Mouse (Mus musculus): ENCODE data around the gene Lyar.
A peak's percentile ranks its signal among the peaks of the same experiment; 100 is the strongest.

The Lyar gene

DNA sequence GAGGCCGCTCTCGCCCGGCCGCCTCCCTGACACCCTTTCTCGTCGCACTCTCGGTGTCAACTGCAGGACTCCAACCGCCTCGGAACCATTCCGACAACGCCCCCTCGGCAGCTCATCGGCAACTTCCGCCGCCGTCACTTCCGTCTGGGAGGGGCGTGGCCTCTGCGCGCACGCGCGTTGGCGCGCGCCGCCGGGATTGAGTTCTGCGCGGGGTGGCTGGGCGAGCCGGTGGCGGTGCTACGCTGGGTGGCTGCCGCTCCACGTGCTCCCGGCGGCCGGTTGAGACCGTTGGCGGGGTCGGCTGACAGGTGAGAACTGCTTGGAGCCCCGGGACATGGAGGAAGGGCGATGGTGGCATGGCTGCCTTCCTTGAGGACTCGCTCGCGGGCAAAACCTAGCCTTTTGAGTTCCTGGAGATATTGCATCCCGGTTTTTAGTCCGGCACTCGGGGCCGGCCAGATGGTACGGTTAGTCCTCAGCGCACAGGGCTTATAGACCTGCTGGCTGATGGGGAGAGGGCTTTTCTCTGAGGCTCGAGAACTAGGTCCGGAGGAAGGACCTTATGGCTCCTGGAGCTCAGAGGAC lies at the start of gene Lyar, which contains the start of gene Zbtb49:
TSS of gene Lyar (plus strand) at position 143 of the 585 bp plus-strand sequence.
TSS of gene Zbtb49 (minus strand) at position 130 of the 585 bp plus-strand sequence.
- peak; percentile 94 for DNase-seq (ENCODE audit: low read depth)

GRCm38 (mm10) chr5:38173766-38174165 lies 46.5 kb upstream of the Lyar start:
- peak; percentile 66 for DNase-seq (ENCODE audit: low read depth)

DNA sequence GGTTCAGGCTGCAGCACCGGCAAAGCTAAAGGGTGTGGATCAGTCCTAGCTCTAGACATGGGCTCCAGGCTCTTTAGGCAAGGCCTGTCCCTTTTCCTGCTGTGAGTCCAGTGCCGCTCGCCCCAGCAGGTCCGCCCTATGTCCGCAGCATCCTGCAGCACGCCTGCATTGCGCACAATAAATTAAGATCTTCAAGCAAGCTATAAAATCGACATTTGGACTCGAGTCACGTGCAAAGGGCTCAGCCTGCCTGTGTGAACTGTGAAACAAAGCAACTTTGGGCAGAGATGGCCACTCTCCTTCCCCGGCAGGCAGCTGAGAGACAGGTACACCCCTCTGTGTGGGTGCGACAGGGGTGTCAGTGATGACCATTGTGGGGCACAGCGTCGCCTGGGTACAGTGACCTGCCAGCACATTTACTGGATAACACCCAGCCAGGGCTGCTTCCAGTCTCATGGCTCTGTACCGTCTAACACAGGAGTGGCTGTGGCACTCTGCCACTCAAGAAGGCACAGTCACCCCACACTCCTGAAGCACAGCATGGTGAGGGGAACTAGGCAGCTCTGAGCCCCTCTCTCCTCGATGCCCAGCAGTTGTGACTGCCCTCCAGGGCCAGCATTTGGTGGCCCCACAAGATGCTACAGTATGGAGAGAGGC lies 45.9 kb upstream of the Lyar start:
- DNase-seq (ENCODE audit: low read depth): no peak

DNA sequence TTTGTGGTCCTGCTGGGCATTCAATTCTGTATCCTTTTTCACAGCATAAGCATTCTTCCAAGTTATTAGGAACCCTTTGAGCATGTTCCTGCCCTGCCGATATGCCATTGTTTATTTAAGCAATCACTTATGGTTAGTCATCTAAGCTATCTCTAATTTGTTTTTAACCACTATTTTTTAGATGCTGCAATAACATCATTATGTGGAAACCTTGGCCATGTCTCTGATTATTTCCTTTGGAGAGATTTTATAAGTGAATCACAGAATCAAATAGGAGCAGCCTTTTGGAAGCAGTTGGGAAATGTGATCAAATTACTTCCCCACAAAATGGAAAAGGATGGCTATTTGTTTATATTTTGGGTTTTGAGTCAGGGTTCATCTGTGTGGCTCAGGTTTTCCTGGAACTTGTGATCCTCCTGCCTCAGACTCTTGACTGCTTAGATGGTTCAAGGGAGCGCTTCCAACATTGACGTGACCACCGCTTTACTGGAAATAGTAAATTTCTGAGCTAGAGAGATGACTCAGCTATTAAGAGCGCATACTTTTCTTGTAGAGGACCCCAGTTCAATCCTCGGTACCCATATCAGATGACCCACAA lies 35.5 kb upstream of the Lyar start:
- DNase-seq (ENCODE audit: low read depth): peak; percentile 94

- peak; percentile 86 for DNase-seq (ENCODE audit: low read depth)
Measured at GRCm38 (mm10) chr5:38187006-38187405, 33.3 kb upstream of the Lyar start.

- DNase-seq (ENCODE audit: low read depth): no peak
Measured at GRCm38 (mm10) chr5:38190907-38191306, 29.4 kb upstream of the Lyar start.

DNA sequence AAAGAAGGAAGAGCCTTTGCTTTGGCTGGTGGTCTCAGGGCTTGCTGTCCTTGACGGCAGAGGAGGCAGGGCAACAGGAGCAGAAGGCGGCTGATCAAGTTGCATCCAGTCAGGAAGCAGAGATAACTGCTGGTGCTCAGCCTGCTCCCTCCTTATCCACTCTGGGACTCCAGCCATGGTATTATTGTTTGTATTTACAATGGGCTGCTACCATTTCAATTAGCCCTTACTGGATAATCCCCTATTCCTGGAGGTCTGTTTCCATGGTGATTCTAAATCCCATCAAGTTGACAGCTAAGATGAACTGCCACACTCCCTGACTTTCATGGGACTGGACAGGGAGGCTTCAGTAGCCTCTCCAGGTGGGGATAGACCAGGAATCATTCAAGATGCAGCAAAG lies 25.3 kb upstream of the Lyar start:
- no peak for DNase-seq (ENCODE audit: low read depth)

DNA sequence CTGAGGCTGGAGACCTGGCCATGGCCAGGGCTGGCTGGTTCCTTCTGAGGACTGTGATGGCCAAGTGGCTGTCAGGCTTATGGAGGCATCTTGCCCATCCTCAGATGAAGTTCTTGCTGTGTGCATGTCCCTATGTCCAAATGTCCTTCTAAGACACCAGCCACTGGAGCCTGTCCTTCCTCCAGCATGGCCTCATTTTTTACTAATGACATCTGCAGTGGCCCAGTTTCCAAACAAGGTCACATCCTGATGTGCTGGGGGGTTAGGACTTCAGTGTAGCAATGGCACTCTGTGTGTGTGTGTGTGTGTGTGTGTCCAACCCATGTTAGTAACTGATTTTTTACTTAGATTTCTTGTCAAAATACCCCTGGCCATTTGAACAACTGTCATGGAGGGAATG lies 24.3 kb upstream of the Lyar start:
- DNase-seq (ENCODE audit: low read depth): no peak

DNA sequence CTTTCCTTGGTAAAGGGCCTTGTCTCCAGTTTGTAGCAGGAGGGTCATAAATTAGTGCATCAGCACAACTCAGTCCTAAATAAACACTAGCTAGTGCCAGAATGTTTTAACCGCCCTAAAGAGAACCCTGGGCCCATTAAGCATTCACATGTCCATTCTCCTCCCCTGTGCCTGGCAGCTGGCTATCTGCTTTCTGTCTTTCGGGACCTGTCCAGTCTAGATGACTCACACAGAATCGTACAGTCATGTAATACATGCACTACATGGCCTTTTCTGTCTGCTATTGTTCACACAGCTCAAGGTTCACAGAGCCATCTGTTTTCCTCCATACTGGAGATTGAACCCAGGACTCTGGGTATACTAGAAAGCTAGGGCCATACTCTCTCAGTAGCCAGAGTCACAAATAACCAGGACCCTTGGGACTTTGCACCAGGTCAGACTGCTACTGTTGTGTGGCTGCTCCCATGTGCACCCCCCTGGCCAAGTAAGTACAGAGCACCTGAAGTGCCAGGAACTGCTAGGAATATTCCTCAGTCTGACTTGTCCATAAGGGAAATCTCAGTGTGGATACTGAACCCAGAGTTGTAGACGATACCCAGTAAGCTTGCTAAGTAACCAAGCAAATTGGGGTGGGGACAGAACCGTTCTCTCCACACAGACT lies 23.3 kb upstream of the Lyar start:
- peak; percentile 79 for DNase-seq (ENCODE audit: low read depth)

DNA sequence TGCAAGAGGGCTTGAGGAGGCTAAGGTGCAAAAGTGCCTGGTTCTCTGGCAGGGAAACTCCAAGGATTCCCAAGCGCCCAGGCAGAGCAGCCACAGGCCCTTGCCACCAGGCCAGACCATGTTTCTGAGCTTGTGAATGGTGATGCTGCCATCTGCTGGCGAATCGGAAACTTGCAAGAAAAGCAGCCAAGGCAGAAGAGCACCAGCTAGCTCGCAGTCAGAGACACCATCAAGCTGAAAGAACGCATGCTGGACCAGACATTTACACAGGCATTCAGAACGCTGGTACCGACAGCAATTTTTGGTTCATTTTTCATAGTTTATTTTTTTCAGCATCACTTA lies 22.8 kb upstream of the Lyar start:
- peak; percentile 96 for DNase-seq (ENCODE audit: low read depth)

GRCm38 (mm10) chr5:38199686-38200085 lies 20.6 kb upstream of the Lyar start:
- peak; percentile 48 for DNase-seq (ENCODE audit: low read depth)

DNA sequence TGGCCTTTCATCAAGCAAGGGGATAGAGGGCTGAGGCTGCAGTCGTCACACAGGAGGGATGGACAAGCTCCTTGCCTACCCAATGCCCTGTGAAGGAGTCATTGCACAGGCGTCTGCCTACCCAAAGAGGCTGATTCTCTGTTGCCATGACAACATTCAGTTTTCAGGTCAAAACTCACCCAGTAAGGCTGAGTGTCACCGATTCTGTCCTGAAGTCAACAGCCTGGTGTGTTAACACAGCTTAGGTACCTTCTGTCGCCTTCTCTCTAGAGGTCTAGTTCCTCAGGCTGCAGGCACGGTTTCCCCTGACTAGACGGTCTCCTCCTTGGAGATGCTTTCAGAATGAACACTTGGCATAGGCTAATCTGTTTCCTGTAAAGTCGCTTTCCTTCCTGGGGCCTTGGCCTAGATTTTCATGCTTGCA lies 15.0 kb upstream of the Lyar start:
- DNase-seq (ENCODE audit: low read depth): no peak

- DNase-seq (ENCODE audit: low read depth): peak; percentile 68
Measured at GRCm38 (mm10) chr5:38208985-38209384, 11.3 kb upstream of the Lyar start.

DNA sequence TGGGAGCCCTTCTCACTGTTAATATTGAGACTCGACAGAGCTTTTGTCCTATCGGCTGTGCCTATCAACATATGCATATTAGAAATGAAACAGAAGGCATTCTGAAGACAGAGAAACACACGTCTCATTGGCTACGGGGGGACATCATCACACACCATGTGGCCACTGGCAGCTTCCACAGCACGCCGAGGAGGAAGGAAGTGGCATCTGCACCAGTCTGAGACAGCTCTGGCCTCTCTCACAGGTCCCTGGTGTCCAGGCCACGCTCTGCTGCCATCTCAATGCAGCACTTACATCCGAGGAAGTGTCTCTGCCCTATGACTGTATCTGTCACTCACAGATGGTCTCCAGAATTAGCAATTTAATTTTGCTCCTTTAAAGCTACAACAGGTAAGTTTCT lies 8.6 kb upstream of the Lyar start:
- DNase-seq (ENCODE audit: low read depth): no peak

DNA sequence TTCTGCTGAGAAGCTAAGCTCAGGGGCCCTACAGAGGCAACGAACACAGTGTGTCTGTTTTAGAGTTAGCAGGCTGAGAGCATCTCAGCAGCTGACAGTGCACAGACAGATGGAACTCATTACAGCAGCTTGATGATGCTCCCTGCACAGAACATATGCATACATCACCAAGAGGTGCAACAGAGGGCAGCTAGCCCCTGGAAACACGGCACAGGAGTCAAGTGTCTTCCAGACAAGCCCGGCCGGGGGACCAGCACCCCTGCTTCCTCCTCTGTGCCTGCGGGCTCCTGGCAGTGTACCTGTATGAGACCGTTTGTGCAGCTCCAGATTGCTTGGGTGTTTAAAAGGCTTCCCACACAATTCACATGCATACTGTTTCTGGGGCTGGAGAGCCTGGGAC lies 7.3 kb upstream of the Lyar start:
- no peak for DNase-seq (ENCODE audit: low read depth)

GRCm38 (mm10) chr5:38219771-38220307 lies 431 bp upstream of the Lyar start:
- DNase-seq (ENCODE audit: low read depth): peak; percentile 58

GRCm38 (mm10) chr5:38235422-38235821 lies 15.2 kb downstream of the Lyar start:
- DNase-seq (ENCODE audit: low read depth): peak; percentile 62

DNA sequence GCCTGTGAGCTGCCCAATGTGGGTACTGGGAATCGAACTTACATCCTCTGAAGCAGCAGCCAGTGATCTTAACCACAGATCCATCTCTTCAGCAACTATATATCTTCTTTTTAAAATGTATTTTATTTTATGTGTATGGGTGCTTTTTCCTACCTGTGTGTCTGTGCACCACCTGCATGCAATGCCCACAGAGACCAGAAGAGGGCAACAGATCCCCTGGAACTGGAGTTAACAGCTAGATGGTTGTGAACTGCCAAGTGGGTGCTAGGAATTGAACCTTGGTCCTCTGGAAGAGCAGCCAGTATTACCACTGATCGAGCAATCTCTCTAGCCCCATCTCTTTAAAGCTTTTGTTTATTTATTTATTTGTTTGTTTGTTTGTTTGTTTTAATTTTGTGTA lies 16.4 kb downstream of the Lyar start:
- no peak for DNase-seq (ENCODE audit: low read depth)

- peak; percentile 17 for DNase-seq (ENCODE audit: low read depth)
Measured at GRCm38 (mm10) chr5:38240727-38241472, 20.6 kb downstream of the Lyar start.

DNA sequence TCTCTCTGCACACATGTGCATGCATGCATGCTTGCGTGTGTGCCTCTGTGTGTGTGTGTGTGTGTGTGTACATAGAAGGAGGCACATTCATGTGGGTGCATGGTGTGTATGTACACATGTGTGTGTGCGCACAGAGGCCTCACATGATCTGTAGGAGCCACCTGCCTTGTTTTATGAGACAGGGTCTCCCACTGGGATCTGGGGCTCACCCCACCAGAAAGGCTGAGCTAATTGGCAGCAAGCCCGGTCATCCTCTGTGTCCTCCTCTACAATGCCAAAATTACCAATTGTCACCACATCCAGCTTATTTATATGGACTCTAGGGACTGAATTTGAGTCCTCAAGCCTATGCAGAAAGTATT lies 21.2 kb downstream of the Lyar start:
- DNase-seq (ENCODE audit: low read depth): no peak

DNA sequence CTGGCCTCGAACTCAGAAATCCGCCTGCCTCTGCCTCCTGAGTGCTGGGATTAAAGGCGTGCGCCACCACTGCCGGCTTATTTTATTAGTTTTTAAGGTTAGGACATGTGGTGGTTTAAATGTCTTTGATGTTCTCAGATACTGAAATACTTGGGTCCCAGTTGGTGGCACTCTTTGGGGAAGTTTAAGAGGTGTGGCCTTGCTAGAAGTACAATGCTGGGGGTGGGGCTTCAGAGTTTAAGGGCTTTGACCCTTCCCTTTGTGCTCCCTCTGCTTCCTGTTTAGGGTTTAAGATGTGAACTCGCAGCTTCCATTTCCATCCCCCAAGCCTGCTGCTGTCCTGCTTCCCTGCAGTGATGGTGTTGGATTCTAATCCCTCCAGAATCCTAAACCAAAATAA lies 21.7 kb downstream of the Lyar start:
- DNase-seq (ENCODE audit: low read depth): no peak

DNA sequence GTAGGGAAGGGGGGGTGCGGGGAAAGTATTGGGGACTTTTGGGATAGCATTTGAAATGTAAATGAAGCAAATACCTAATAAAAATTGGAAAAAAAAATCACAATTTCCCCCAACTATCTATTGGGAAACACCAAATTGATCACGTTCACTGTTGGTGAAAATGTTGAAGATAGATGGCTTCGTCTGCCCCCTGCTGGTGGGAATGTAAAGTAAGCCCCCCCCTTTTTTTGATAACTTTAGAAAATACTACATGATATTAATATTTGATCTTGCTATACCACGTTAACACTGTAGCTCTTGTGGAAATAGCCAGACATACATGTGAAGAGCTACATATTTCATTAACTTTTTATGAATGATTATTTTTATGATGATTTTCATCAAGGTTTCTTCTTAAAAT lies 34.9 kb downstream of the Lyar start:
- peak; percentile 45 for DNase-seq (ENCODE audit: low read depth)

Data from NIH3T3 (cell line).